Mouse (Mus musculus): ENCODE results near the gene Plcz1.

DNA sequence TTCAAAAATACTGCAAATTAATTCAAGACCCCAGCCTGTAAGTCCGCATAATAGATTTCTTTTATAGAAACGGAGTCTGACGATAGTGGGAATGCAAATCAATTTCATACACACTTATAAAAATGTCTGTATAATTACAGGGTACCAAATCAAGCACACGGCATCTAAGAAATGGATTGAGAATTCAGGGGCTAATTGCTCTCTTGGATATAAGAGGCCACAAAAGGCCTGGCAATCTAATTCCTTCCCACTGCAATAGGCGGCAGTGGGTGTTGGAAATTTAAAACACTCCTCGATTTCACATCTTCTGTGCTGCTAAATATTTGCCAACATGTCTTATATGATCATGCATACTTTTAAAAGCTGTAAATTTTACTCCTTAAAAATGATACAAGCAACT is 52.2 kb downstream of the Plcz1 start:
- TF ChIP-seq GATA1 (IDR thresholded peaks at IDR 0.05; ENCODE audit: low read length) = no peak
- no peak for TF ChIP-seq TAL1 (IDR thresholded peaks at IDR 0.05; ENCODE audit: low read length)
